Mouse (Mus musculus) cerebellum, postnatal 10 days (tissue): ENCODE data around the gene Cryzl2.

ENCODE experiments used
- DNase-seq, 2 experiments: peaks; one replicate each; pipeline ENCODE4 v3.0.0; 2021; ENCODE audit warnings: mixed read lengths in 2 of 2

Cryzl2 gene

DNA sequence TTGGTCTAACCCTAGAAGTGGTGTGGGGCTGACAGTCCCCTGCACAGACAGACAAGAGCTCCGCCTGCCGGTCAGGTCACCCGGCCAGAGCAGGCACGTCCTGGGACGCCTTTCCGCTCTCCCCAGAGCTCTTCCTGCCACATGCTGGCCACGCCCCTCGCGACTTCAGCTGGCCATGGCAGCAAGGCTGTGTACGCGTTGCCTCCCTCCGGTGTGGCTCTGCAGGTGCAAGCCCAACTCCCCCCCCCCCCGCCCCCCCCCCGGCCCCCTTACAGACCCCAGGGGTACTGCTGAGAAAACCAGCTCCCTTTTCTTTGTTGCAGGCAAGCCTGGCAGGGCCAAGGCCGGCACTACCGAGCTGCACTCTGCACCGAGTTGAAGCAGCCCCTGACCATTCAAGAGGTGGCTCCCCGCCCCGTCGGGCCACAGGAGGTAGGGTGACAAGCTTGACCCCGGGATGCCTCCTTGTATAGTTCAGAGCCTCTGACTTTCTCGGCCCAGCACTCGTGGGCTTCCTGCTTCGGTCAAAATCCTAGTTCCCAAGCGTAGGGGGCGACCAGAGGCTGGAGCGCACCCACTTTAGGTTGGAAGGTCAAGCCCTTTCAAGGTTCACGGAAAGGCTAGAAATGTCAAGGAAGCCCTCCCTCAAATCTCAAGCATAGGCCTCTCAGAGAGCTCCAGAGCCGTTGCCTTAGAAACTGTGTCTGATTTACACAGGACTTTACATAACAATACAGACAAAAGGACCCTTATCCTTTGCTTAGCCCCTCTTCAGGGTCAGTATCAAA is at the start of gene Cryzl2:
Gene Cryzl2, plus strand, starts transcription at position 157 of the 788 bp plus-strand sequence.
- DNase-seq, result peak; percentile 60 to 75

GRCm38 (mm10) chr1:157409648-157410047 is 48.7 kb upstream of the Cryzl2 start:
- no peak for DNase-seq

- DNase-seq, result no peak
Observed at GRCm38 (mm10) chr1:157410937-157411336, 47.4 kb upstream of the Cryzl2 start.

DNA sequence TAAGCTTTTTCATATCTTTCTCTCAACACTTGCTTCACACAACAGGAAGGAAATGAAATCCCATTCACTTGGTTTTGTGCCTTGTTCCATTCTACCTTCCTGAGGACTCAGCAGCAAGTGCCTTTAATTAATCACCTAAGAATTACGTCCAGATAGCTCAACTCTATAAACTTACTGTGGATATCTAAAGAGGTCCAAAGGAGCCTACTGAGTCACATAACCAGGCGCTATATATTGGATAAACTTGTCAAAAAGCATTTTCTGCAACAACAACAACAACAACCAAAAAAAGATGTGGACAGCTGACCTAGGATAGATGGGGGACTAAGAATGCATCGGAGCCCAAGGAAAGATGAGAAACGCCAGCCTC is 47.1 kb upstream of the Cryzl2 start:
- no peak for DNase-seq

DNA sequence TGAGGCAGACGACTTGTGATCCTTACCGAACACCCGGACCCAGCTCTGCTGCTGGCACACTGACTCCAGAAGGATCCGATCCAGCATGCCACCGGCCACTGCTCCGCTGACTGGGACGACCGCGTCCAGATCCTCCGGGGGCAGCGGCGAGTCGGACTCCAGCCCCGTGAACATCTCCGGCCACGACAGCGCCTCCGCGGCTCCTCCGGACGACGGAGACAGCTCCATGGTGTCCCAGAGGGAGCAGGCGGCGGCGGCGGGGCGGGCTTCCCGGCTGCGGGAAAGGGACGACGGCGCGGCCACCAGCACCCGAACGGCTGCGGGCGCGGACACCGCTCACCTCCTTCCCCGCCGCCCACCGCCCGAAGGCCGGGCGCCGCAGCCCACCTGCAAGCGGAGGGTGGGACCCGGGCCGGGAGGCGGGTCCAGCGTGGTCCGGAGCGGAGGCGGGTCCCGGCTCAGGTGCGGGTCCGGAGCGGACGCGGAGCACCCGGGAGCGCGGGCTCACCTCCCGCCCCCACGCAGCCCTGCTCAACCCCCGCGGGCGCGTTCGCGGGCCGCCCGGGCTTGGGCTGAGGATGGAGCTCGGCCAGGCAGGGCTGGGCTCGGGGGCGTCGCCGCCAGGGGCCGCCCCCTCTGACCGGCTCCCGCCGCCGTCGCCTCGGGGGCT is 46.5 kb upstream of the Cryzl2 start:
- DNase-seq, result peak; percentile 83 to 84

- DNase-seq, result peak; percentile 96 to 98
Observed at GRCm38 (mm10) chr1:157412454-157413369, 45.7 kb upstream of the Cryzl2 start, which contains the start of gene Rasal2. Gene Rasal2, minus strand, starts transcription at chr1:157412595.

GRCm38 (mm10) chr1:157415771-157416170 is 42.6 kb upstream of the Cryzl2 start:
- no peak for DNase-seq

DNA sequence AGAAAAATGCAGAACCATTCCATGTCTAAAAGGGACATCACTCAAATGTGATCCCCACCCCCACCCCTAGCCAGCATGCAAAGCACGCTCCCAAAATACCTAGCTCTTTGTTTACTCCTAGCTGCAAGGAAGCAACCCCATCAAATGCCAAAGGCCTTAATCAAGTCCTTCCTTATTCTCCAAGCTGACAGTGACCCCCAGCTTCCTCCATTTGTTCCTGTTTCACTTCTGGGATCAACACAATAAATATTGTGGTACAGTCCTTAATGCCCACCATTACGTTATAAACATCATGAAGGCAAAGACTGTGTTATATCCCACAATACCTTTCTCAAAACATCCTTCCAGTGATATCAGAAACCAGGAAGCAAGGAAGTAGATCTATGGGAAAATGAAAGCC is 41.7 kb upstream of the Cryzl2 start:
- no peak for DNase-seq

DNA sequence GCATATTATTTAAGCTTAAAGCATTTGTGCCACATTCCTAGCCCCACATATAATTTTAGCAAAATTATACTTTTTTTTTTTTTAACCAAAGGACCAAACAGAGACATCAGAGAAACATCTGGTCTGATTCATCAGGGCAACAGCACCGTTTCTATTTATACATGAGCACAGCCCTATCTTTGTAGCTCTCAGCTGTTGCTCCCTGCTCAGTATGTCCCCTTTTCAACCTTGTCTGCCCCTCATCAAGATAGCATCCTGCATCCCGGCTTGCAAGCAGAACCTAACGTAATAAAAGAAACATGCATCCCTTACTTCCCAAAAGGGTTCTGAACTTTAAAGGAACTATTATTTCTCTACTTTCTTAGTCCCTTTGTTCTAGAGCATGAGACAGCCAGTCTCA is 41.0 kb upstream of the Cryzl2 start:
- no peak for DNase-seq

GRCm38 (mm10) chr1:157417861-157418260 is 40.5 kb upstream of the Cryzl2 start:
- DNase-seq, result no peak

DNA sequence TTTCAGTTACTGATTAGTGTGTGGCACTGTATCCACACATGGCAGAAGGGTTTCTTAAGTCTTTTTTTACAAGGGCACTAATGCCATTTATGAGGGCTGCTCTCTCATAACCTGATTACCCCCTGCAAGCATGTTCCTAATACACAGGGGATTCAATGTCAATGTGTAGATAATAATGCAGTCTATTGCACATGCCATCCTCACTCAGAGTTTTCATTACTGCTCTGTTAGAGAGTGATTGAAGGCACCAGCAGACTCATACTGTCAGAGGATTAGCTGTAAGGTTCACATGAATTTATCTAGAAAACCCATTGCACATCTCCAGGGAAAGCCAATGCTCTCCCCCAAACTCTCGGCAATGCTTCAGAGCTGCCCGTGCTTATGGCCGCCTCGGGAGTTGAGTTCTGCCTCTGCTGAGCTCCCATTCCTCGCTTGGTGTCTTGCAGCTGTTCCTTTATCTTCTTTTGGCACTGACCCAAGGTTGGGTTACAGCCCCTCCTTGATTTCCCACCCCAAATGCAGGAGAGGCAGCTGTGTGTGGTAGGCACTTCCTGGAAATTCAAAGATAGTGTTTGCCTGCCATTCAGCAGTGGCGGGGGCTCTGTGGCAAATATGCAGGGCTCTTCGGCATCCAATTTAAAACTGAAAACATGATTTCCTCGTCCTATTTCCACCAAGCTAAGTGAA is 32.5 kb upstream of the Cryzl2 start:
- DNase-seq, result peak; percentile 25 to 42

DNA sequence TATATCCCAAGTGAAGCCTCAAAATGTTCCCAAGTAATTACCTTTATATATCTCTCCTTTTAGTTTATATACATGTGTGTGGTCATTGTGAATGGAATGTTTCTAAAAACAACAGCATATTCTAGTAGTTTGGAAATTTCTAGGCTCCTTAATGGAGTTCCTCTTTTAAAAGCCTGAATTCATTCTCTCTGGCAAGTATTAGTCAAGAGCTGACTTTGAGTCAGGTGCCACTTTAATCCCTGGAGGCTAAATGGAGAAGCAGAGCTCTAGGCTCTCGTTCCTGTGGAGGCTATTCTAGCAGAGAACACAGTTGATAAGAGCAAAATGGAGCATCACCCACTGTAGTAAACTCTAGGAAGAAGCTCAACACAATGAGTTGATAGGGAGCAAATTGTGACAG is 31.4 kb upstream of the Cryzl2 start:
- no peak for DNase-seq

GRCm38 (mm10) chr1:157427604-157428003 is 30.8 kb upstream of the Cryzl2 start:
- no peak for DNase-seq

GRCm38 (mm10) chr1:157428366-157428765 is 30.0 kb upstream of the Cryzl2 start:
- no peak for DNase-seq

DNA sequence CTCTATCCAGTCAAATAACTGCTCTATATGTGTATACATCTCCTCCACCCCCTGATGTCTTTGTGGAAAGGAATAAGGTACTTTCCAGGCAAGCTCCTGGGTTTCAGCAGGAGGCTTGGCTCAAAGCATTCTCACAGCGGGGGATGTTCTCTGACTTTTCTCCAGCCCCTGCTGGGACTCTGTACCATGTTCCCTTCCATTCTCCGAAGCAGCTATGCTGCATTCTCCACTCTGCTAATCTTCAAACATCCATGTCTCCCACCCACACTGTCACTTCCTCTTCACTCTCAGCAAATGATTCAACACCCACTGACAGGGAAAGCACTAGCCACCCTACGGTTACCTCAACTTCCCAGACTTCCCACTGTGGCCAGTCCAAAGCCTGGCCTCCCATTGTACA is 25.1 kb upstream of the Cryzl2 start:
- DNase-seq, result peak in 1 of 2 experiments; percentile 44

DNA sequence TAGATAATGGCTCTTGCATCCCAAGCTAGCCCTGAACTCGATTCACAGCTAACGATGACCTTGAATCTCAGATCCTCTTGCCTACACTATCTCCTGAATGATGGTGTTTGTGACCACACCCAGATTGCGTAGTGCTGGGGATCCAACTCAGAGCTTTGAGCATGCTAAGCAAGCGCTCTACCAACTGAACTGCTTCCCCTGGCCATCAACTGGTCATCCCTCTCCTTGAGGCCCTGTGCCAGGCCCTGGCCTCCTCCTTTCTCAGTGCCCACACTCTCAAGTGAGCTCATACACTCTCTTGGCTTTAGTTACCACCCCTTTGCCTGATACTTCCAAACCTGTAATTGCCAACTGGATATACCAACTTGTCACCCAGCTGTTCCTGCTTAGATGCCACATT is 24.0 kb upstream of the Cryzl2 start:
- no peak for DNase-seq

DNA sequence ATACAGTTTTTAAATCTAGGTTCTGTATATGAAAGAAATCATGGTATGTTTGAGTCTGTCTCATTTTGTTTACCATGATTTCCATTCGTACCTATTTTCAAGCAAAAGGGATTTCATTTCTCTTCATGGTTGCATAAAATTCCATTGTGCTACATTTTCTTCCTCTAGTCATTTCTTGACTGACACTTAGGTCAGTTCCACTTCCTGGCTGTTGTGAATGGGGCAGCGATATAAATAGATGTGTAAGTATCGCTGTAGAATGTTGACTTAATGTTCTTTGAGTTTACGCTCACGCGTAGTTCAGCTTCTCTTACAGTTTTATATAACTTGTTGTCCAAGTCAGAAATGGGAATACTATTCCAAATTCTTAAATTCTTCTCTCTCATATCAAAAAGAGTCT is 22.5 kb upstream of the Cryzl2 start:
- no peak for DNase-seq

GRCm38 (mm10) chr1:157438290-157438689 is 20.1 kb upstream of the Cryzl2 start:
- no peak for DNase-seq

DNA sequence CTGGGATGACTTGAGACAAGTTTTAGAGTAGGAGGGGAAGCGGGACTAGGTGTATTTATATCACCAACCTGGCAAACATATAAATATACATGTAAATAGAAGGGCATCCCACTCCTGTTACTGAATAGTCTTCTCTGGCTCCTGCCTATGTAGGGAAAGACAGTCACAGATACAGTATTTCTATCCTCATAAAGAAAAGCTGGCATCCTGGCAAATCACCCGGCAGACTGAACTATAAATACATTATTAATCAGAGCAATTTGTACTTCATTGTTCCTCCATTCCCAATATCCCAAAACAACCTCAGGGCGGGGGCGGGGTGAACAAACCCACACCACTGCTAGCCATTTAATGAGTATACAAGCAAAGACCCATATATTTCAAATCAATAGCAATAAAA is 19.3 kb upstream of the Cryzl2 start:
- no peak for DNase-seq

- DNase-seq, result no peak
Observed at GRCm38 (mm10) chr1:157439973-157440641, 18.3 kb upstream of the Cryzl2 start.

DNA sequence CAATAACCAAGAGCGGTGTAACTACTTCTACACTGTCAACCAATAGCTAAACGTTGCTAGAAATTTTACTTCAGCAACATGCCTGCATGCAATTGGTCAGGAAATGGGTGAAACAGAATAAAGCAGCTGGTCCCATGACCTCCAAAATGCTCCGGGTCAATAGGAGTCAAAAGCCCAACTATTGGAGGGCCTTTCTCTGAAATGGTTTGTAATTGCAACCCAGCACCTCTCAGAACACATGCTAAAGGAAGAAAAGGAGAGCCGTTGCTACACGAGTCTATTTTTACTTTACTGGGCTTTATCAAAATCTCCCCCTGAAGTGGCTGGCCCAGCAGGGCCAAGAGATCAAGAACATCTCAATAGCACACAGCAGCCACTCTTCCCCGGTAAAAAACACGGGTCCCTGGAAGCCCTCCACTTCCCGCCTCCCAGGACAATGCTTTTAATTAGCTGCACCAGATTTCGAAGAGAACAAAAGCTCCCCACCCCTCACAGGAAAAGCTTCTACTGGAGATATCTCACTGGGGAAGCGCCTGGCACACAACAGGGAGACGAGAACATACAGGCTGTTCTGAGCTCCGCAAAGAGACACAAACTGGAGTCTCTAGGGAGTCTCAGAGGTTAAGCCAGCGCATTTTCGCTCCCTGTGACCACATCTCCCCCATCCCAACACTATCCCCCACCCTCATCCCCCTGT is 15.2 kb upstream of the Cryzl2 start:
- peak in 1 of 2 experiments; percentile 15 for DNase-seq
